Mouse (Mus musculus) intestine, embryonic 14.5 days (tissue): ENCODE measurements around the gene Fcgrt. TPM values are rescaled to one million over a fixed set of nuclear protein-coding genes. Genes with fewer than 3 reads are reported as not detected.

ENCODE experiments used
- ATAC-seq: fragments of 200-750 bp; cut with Nextera tagmentation; replicated peaks from 2 replicates; pipeline ENCODE4 v1.8.0; 2017; ENCODE audit warnings: low read depth, moderate number of reproducible peaks, moderate TSS enrichment, moderate library complexity; ENCODE audit not compliant: low FRiP score, low TSS enrichment
- DNase-seq: peaks from one replicate; pipeline ENCODE4 v3.0.0-alpha.2; 2018; ENCODE audit warnings: low spot score
- H3K27ac ChIP-seq: fragments of 300-500 bp; sonication (generic); 2 replicates; pipeline ENCODE4 v1.5.1; 2014; ENCODE audit warnings: low read depth, mild to moderate bottlenecking, control low read depth
- H3K27me3 ChIP-seq: fragments of 300-500 bp; sonication (generic); replicated peaks from 2 replicates; pipeline ENCODE4 v1.6.1; 2014; ENCODE audit warnings: low read length, control low read depth; ENCODE audit not compliant: control insufficient read depth, insufficient read depth
- H3K36me3 ChIP-seq: fragments of 300-500 bp; sonication (generic); 2 replicates; pipeline ENCODE4 v1.6.1; 2014; ENCODE audit warnings: low read length, control low read depth; ENCODE audit not compliant: control insufficient read depth, insufficient read depth
- H3K4me1 ChIP-seq: fragments of 300-500 bp; sonication (generic); replicated peaks from 2 replicates; pipeline ENCODE4 v1.6.1; 2014; ENCODE audit warnings: low read length, control low read depth, mixed read lengths; ENCODE audit not compliant: control insufficient read depth, insufficient read depth
- H3K4me2 ChIP-seq: fragments of 300-500 bp; sonication (generic); 2 replicates; pipeline ENCODE4 v1.6.1; 2014; ENCODE audit warnings: low read length
- H3K4me3 ChIP-seq: fragments of 300-500 bp; sonication (generic); 2 replicates; pipeline ENCODE4 v1.5.1; 2014; ENCODE audit warnings: low read depth, low read length, control low read depth, mixed read lengths
- H3K9ac ChIP-seq: fragments of 300-500 bp; sonication (generic); 2 replicates; pipeline ENCODE4 v1.6.1; 2014; ENCODE audit warnings: mild to moderate bottlenecking, low read length
- H3K9me3 ChIP-seq: fragments of 300-500 bp; sonication (generic); 2 replicates; pipeline ENCODE4 v1.6.1; 2016; ENCODE audit warnings: low read length, control low read depth; ENCODE audit not compliant: control insufficient read depth
- WGBS: fragments of 180-500 bp; shearing (Covaris S2); extraction: QIAGEN DNeasy Blood & Tissue Kit; methylation state at CpG from one replicate; pipeline ENCODE4 v1.1.7; 2014; 5-methylcytosine and 5-hydroxymethylcytosine counted together
- microRNA counts: library from miRNA; unstranded; fragments of <30 nt; microRNA quantifications from one replicate; lab custom pipeline; 2016
- microRNA-seq: library from miRNA; unstranded; fragments of <30 nt; microRNA quantifications from one replicate; pipeline ENCODE4, GENCODE M21; 2016
- polyA plus RNA-seq: library from polyadenylated mRNA; unstranded; fragments of >200 nt; fragmentation: Nextera tagmentation; extraction: Ambion mirVana; gene quantifications from 2 replicates; pipeline ENCODE4 v1.2.1, GENCODE M21; 2014

Gene Fcgrt
- polyA plus RNA-seq, 1 experiment from 2014 or later: 64.1 TPM

DNA sequence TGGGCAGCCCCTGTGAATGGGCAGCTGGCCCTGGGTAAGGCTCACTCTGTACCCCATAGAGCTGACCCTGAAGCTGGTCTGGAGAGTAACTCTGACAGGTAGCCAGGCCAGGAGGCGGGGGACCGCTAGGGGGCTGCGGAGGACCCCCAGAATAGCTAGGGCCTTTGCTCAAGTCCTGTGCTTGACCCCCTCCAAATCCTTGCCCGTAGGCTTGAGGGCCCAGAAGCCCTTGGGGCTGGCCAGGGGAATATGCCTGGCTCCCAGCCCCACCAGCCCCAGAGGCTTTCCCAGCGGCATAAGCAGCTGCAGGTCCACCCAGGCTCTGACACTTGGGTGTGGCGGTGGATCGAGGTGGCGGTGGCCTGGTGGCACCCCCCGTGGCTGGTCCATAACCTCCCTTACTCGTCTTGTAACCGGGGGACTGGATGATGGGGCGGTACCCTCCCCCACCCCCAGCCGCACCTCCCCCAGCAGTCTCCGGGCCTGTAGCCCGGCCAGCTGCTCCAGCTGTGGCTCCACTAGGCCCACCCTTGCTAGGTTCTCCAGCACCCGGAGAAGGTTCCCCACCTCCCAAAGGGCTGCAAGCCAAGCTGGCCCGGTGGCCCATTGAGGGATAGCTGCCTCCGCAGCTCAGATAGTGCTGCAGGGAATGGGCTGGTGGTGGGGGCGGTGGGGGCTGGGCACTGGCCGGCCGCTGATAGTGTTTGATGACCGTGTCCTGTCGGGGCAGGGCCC, 54.6 kb downstream of the Fcgrt start:
- Histone ChIP-seq H3K4me1 (peaks cover 10% of the 10 kb centered on the region; the same call in 1 of the 2 replicates), H3K36me3 (peaks cover 64% of the 10 kb centered on the region), H3K27me3 (no peaks in the 10 kb centered on the region), H3K4me2 (no peak overlapping the region), H3K9ac (no peak overlapping the region), H3K9me3 (no peaks in the 10 kb centered on the region), H3K27ac (no peak overlapping the region), H3K4me3 (no peak overlapping the region)
- no peak for DNase-seq
- WGBS: 93% methylated on average over 23 of the region's 23 CpGs
- ATAC-seq: no peak

DNA sequence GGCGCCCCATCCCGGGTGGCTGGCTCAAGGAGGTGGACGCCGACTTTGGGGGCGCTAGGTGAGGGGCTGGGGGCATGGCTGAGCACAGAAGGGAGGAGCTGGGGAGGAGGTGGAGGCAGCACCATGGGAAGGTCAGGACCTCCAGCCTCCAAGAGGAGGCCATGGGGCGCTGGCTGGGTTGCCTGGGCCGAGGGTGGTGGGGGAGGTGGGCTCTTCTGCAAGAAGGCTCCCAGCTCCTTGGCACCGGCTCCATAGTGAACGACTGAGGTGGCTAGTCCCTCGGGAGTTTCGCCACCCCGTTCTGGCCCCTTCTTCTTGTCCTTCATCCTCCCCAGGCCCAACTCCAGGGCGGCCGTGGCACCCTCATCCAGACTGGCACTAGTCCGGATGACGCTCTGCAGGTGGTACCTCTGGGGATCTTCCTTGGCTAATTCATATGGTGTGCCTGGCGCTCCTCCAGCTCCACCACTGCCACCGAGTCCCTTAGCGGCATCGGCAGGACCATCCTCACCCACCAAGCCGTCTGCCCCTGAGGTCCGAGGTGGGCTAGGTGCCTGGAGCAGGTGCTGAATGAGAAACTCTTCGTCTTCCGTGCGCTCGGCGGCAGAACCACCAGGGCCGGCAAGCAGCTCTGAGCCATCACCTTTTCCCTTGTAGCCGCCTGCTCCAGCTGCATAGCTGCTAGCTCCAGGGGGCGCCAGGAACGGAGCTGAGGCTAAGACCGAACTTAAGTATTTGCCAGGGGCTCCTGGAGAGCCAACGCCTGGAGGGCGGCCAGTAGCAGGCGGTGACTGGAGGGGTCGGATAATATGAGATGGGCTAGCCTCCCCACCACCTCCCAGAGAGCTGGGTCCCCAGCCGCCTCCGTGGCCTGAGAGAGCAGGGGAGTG, 55.4 kb downstream of the Fcgrt start:
- ATAC-seq (no peak), DNase-seq (no peak)
- Histone ChIP-seq H3K9ac (no peak overlapping the region), H3K4me3 (no peak overlapping the region), H3K9me3 (no peaks in the 10 kb centered on the region), H3K27me3 (no peaks in the 10 kb centered on the region), H3K36me3 (peaks cover 72% of the 10 kb centered on the region), H3K27ac (no peak overlapping the region), H3K4me1 (peaks cover 10% of the 10 kb centered on the region; the same call in 1 of the 2 replicates), H3K4me2 (no peak overlapping the region)
- WGBS: 93% methylated on average over 38 of the region's 38 CpGs

DNA sequence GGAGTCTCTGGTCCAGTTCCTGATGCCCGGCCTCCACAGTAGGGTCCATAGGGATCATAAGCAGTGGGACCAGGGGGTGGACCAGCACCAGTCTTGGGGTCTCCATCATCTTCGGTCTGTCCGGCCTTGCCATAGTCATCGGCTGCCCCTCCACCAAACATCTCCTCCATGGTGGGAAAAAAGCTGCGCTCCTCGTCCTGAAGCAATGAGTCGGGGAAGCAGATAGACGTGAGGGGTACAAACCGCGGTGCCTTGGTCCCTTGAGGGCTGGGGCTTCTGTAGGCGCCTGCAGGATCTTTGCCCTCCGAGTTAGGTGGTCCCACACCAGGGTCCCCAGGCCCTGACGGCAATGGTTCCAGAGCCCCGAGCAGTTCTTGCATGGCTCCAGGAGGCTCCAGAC, 56.2 kb downstream of the Fcgrt start:
- ATAC-seq (no peak), DNase-seq (no peak)
- H3K4me2 ChIP-seq: no peak overlapping the region
- peaks cover 10% of the 10 kb centered on the region; the same call in 1 of the 2 replicates for H3K4me1 ChIP-seq
- H3K4me3 ChIP-seq: no peak overlapping the region
- H3K9me3 ChIP-seq: no peaks in the 10 kb centered on the region
- H3K36me3 ChIP-seq: peaks cover 80% of the 10 kb centered on the region
- H3K9ac ChIP-seq: no peak overlapping the region
- WGBS: 96% methylated on average over 14 of the region's 14 CpGs
- H3K27ac ChIP-seq: no peak overlapping the region
- H3K27me3 ChIP-seq: no peaks in the 10 kb centered on the region

DNA sequence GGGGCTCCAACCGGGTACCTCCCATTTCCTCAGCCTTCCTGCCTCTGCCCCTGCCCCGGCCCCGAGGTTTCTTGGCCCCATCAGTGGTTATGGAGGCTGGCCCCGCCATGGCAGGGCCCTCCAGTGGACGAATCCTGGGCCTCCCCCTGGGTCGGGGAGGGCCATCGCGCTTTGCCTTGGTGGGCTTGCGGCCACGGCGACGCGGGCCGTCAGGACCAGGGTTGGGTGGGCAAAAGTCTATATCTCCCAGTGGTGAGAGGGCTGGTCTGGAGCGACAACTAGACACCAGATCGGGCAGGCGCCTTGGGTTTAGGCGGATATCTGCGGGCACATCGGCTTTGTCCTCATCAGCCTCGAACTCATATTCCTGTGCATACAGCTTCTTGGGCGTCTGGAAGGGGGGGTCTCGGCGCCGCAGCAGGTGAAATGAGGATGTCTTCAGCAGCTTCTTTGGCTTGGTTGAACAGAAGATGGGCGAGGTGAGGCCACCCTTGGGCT, 56.7 kb downstream of the Fcgrt start:
- ATAC-seq (no peak), DNase-seq (no peak)
- H3K9me3 ChIP-seq: no peaks in the 10 kb centered on the region
- peaks cover 10% of the 10 kb centered on the region; the same call in 1 of the 2 replicates for H3K4me1 ChIP-seq
- WGBS: 96% methylated on average over 26 of the region's 26 CpGs
- H3K27ac ChIP-seq: no peak overlapping the region
- no peak overlapping the region for H3K9ac ChIP-seq
- no peaks in the 10 kb centered on the region for H3K27me3 ChIP-seq
- H3K4me3 ChIP-seq: no peak overlapping the region
- peaks cover 86% of the 10 kb centered on the region for H3K36me3 ChIP-seq
- no peak overlapping the region for H3K4me2 ChIP-seq

DNA sequence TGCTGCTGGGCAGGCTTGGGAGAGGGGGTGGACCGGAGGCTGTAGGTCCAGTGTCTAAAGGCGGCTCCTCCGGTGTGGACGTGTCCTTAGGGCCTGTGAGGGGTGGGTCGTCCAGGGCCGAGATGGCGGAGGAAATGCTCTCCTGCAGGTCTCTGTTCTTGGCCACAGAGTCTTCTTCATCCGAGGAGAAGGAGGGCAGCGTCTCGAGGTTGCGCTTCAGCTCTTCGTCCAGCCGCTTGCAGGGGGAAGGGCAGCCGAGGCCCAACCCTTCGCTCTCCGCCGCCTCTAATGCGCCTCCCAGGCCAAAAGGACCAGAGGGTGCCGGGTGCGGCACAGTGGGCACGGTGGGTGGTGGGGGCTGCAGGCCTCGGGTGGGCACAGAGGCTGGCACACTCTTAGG, 57.9 kb downstream of the Fcgrt start:
- no peak overlapping the region for H3K9ac ChIP-seq
- no peaks in the 10 kb centered on the region for H3K27me3 ChIP-seq
- no peak overlapping the region for H3K4me2 ChIP-seq
- H3K27ac ChIP-seq: no peak overlapping the region
- 0 out of 2 replicates have a peak, but pooled peaks cover 3% of the 10 kb centered on the region for H3K4me1 ChIP-seq
- no peaks in the 10 kb centered on the region for H3K9me3 ChIP-seq
- H3K36me3 ChIP-seq: peaks cover 97% of the 10 kb centered on the region
- DNase-seq (no peak), ATAC-seq (no peak)
- WGBS: 97% methylated on average over 22 of the region's 22 CpGs
- H3K4me3 ChIP-seq: no peak overlapping the region

DNA sequence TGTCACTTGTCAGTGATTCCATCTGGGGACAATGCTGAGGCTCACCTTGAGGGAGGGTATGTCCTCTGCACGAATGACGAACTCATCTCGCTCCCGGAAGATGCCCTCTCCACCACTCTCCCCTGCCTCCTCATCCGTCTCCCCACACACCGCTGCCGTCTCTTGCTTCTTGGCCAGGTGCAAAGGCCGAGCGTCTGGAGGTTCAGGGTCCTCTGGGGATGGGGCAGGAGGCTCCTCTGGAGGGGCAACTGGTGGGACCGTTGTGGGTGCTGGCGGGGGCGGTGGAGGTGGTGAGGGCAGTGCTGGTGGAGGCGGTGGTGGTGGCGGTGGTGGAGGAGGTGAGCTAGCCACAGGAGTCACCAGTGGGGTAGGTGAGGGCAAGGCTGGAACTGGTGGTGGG, 60.3 kb downstream of the Fcgrt start:
- WGBS: 92% methylated on average over 14 of the region's 14 CpGs
- ATAC-seq (no peak), DNase-seq (no peak)
- H3K4me2 ChIP-seq: no peak overlapping the region
- H3K9me3 ChIP-seq: no peaks in the 10 kb centered on the region
- H3K4me1 ChIP-seq: no peaks in the 10 kb centered on the region
- peaks cover 100% of the 10 kb centered on the region for H3K36me3 ChIP-seq
- no peaks in the 10 kb centered on the region for H3K27me3 ChIP-seq
- H3K27ac ChIP-seq: no peak overlapping the region
- H3K9ac ChIP-seq: no peak overlapping the region
- no peak overlapping the region for H3K4me3 ChIP-seq

MicroRNA genes within 50 kb of the gene (microRNA counts, 519-probe panel; counts per million panel counts)
- 2,584 counts per million, percentile 27 among the panel's probes with 10 or more counts for microRNA mmu-miR-150 (lab: Ali Mortazavi, UCI)

Small RNAs within 50 kb of the gene (microRNA-seq; reads per million reads assigned to microRNA genes)
- gene Mir150 (16.3 reads per million, percentile 44 among the genes with 10 or more reads in this experiment), gene Mir5121 (11.8 reads per million, percentile 41 among the genes with 10 or more reads in this experiment)

Other genes starting within 250 kb of the Fcgrt start
- gene Pnkp, start 246.7 kb downstream of the Fcgrt start, polyA plus RNA-seq: 26.4 and 29.7 TPM in 2 replicates
- gene Ptov1, start 234.1 kb downstream of the Fcgrt start, polyA plus RNA-seq: 318 and 338 TPM in 2 replicates
- gene Med25, start 211.1 kb downstream of the Fcgrt start, polyA plus RNA-seq: 66.2 and 75.8 TPM in 2 replicates
- gene Fuz, start 207.8 kb downstream of the Fcgrt start, polyA plus RNA-seq: 17.8 and 19.7 TPM in 2 replicates
- 62.9 and 68.3 TPM in 2 replicates for gene Ap2a1, start 174.4 kb downstream of the Fcgrt start, polyA plus RNA-seq
- not detected in 2 replicates for gene Tsks, start 160.6 kb downstream of the Fcgrt start, polyA plus RNA-seq
- 21.9 and 24.7 TPM in 2 replicates for gene Cpt1c, start 129.0 kb downstream of the Fcgrt start, polyA plus RNA-seq
- gene Prmt1, start 117.3 kb downstream of the Fcgrt start, polyA plus RNA-seq: 208 and 211 TPM in 2 replicates
- gene Irf3, start 106.2 kb downstream of the Fcgrt start, polyA plus RNA-seq: 84.3 and 91.7 TPM in 2 replicates
- gene Bcl2l12, start 105.1 kb downstream of the Fcgrt start, polyA plus RNA-seq: 54.3 and 55.2 TPM in 2 replicates
- 45.3 and 49.4 TPM in 2 replicates for gene Scaf1, start 87.5 kb downstream of the Fcgrt start, polyA plus RNA-seq
- 69.1 and 70.2 TPM in 2 replicates for gene Rras, start 85.9 kb downstream of the Fcgrt start, polyA plus RNA-seq
- 14.0 and 15.0 TPM in 2 replicates for gene Prr12, start 51.0 kb downstream of the Fcgrt start, polyA plus RNA-seq
- gene Nosip, start 41.4 kb downstream of the Fcgrt start, polyA plus RNA-seq: 57.2 and 63.0 TPM in 2 replicates
- gene Prrg2, start 41.2 kb downstream of the Fcgrt start, polyA plus RNA-seq: 21.8 and 24.0 TPM in 2 replicates
- 313 and 323 TPM in 2 replicates for gene Rcn3, start 11.6 kb downstream of the Fcgrt start, polyA plus RNA-seq
- 1,923 and 1,961 TPM in 2 replicates for gene Rps11, start 20.6 kb upstream of the Fcgrt start, polyA plus RNA-seq
- 1,687 and 1,710 TPM in 2 replicates for gene Rpl13a, start 24.9 kb upstream of the Fcgrt start, polyA plus RNA-seq
- 0.72 and 0.81 TPM in 2 replicates for gene Gm45713, start 32.4 kb upstream of the Fcgrt start, polyA plus RNA-seq
- gene Flt3l, start 32.6 kb upstream of the Fcgrt start, polyA plus RNA-seq: 1.3 and 2.1 TPM in 2 replicates
- 108 and 113 TPM in 2 replicates for gene Pih1d1, start 50.5 kb upstream of the Fcgrt start, polyA plus RNA-seq
- 50.9 and 66.6 TPM in 2 replicates for gene Aldh16a1, start 50.7 kb upstream of the Fcgrt start, polyA plus RNA-seq
- 0.07 TPM in 1 of 2 replicates, not detected in the other for gene Slc17a7, start 60.1 kb upstream of the Fcgrt start, polyA plus RNA-seq
- gene Gfy, start 75.7 kb upstream of the Fcgrt start, polyA plus RNA-seq: not detected in 2 replicates
- not detected in 2 replicates for gene Pth2, start 77.1 kb upstream of the Fcgrt start, polyA plus RNA-seq
- 0.43 and 0.73 TPM in 2 replicates for gene Ccdc155, start 101.0 kb upstream of the Fcgrt start, polyA plus RNA-seq
- 0.80 and 1.0 TPM in 2 replicates for gene Dkkl1, start 108.3 kb upstream of the Fcgrt start, polyA plus RNA-seq
- 129 and 139 TPM in 2 replicates for gene Tead2, start 111.9 kb upstream of the Fcgrt start, polyA plus RNA-seq
- gene Cd37, start 135.3 kb upstream of the Fcgrt start, polyA plus RNA-seq: 2.6 and 3.0 TPM in 2 replicates
- gene Slc6a16, start 137.2 kb upstream of the Fcgrt start, polyA plus RNA-seq: 0.24 TPM in 1 of 2 replicates, not detected in the other
- not detected in 2 replicates for gene Slc6a21, start 173.7 kb upstream of the Fcgrt start, polyA plus RNA-seq
- 18.7 and 21.3 TPM in 2 replicates for gene Trpm4, start 229.9 kb upstream of the Fcgrt start, polyA plus RNA-seq
- 0.58 and 0.63 TPM in 2 replicates for gene Hrc, start 231.4 kb upstream of the Fcgrt start, polyA plus RNA-seq